Mouse (Mus musculus): ENCODE measurements at regions not wholly inside any gene's neighbourhood (a gene's known extent, or its start where the extent isn't known, plus 50 kb on each side); places are given as distances from the start of the nearest gene placed in this dataset.
A peak's percentile ranks its signal among the peaks of the same experiment; 100 is the strongest.

- DNase-seq (ENCODE audit: low read depth): no peak
Measured at GRCm38 (mm10) chr15:62088341-62088740, 1165.5 kb upstream of the A1bg start.

GRCm38 (mm10) chr15:62087755-62088154, 1164.9 kb upstream of the A1bg start:
- DNase-seq (ENCODE audit: low read depth): no peak

- no peak for DNase-seq (ENCODE audit: low read depth)
Measured at GRCm38 (mm10) chr15:62086037-62086436, 1163.2 kb upstream of the A1bg start.

- no peak for DNase-seq (ENCODE audit: low read depth)
Measured at GRCm38 (mm10) chr15:62083347-62083746, 1160.5 kb upstream of the A1bg start.

- no peak for DNase-seq (ENCODE audit: low read depth)
Measured at GRCm38 (mm10) chr15:62082539-62082938, 1159.7 kb upstream of the A1bg start.

GRCm38 (mm10) chr15:62079155-62080109, 1156.6 kb upstream of the A1bg start:
- peak; percentile 96 for DNase-seq (ENCODE audit: low read depth)

GRCm38 (mm10) chr15:62076552-62077234, 1153.9 kb upstream of the A1bg start:
- DNase-seq (ENCODE audit: low read depth): no peak

- no peak for DNase-seq (ENCODE audit: low read depth)
Measured at GRCm38 (mm10) chr15:62074735-62075134, 1151.9 kb upstream of the A1bg start.

- no peak for DNase-seq (ENCODE audit: low read depth)
Measured at GRCm38 (mm10) chr15:62073595-62073994, 1150.8 kb upstream of the A1bg start.

- DNase-seq (ENCODE audit: low read depth): no peak
Measured at GRCm38 (mm10) chr15:62071311-62071710, 1148.5 kb upstream of the A1bg start.

GRCm38 (mm10) chr15:62068422-62069160, 1145.8 kb upstream of the A1bg start:
- no peak for DNase-seq (ENCODE audit: low read depth)

GRCm38 (mm10) chr15:62064399-62064798, 1141.6 kb upstream of the A1bg start:
- no peak for DNase-seq (ENCODE audit: low read depth)

GRCm38 (mm10) chr15:62057449-62057848, 1134.6 kb upstream of the A1bg start:
- DNase-seq (ENCODE audit: low read depth): no peak

- no peak for DNase-seq (ENCODE audit: low read depth)
Measured at GRCm38 (mm10) chr15:62056889-62057288, 1134.1 kb upstream of the A1bg start.

- no peak for DNase-seq (ENCODE audit: low read depth)
Measured at GRCm38 (mm10) chr15:62056401-62056800, 1133.6 kb upstream of the A1bg start.

GRCm38 (mm10) chr15:62055011-62055410, 1132.2 kb upstream of the A1bg start:
- DNase-seq (ENCODE audit: low read depth): no peak

- DNase-seq (ENCODE audit: low read depth): no peak
Measured at GRCm38 (mm10) chr15:62053420-62054239, 1130.8 kb upstream of the A1bg start.

- peak; percentile 36 for DNase-seq (ENCODE audit: low read depth)
Measured at GRCm38 (mm10) chr15:62049416-62049815, 1126.6 kb upstream of the A1bg start.

GRCm38 (mm10) chr15:62048981-62049380, 1126.2 kb upstream of the A1bg start:
- peak; percentile 39 for DNase-seq (ENCODE audit: low read depth)

GRCm38 (mm10) chr15:62046276-62046675, 1123.5 kb upstream of the A1bg start:
- no peak for DNase-seq (ENCODE audit: low read depth)

- no peak for DNase-seq (ENCODE audit: low read depth)
Measured at GRCm38 (mm10) chr15:62044654-62045335, 1122.0 kb upstream of the A1bg start.
